Mouse (Mus musculus): ENCODE data around the gene Aoah. TPM values are rescaled to one million over a fixed set of nuclear protein-coding genes. Genes with fewer than 3 reads are reported as not detected.

The Aoah gene
- polyA plus RNA-seq, 1 experiment from 2014 or later: 0.48 TPM

- no peak overlapping the region for H3K27ac ChIP-seq (replicated peaks)
- no peak overlapping the region for H3K4me3 ChIP-seq
- H3K27me3 ChIP-seq (ENCODE audit: low read depth, poor library complexity, severe bottlenecking): no peaks in the 10 kb centered on the region
- H3K4me1 ChIP-seq: no peaks in the 10 kb centered on the region
- 57% methylated on average over 2 of the region's 2 CpGs for WGBS
- H3K36me3 ChIP-seq: no peaks in the 10 kb centered on the region
- no peaks in the 10 kb centered on the region for H3K9me3 ChIP-seq (replicated peaks)
- no peak for DNase-seq (ENCODE audit: low spot score)
Measured at GRCm38 (mm10) chr13:20820712-20821328, 26.9 kb downstream of the Aoah start.

- no peaks in the 10 kb centered on the region for H3K9me3 ChIP-seq (replicated peaks)
- H3K27me3 ChIP-seq (ENCODE audit: low read depth, poor library complexity, severe bottlenecking): no peaks in the 10 kb centered on the region
- 91% methylated on average over 2 of the region's 2 CpGs for WGBS
- no peak for DNase-seq (ENCODE audit: low spot score)
- no peaks in the 10 kb centered on the region for H3K4me1 ChIP-seq
- no peak overlapping the region for H3K27ac ChIP-seq (replicated peaks)
- H3K36me3 ChIP-seq: no peaks in the 10 kb centered on the region
- H3K4me3 ChIP-seq: no peak overlapping the region
Measured at GRCm38 (mm10) chr13:20828728-20829127, 34.8 kb downstream of the Aoah start.

GRCm38 (mm10) chr13:20829181-20829900 lies 35.4 kb downstream of the Aoah start:
- no peaks in the 10 kb centered on the region for H3K36me3 ChIP-seq
- H3K9me3 ChIP-seq (replicated peaks): no peaks in the 10 kb centered on the region
- no peak overlapping the region for H3K4me3 ChIP-seq
- H3K27ac ChIP-seq (replicated peaks): no peak overlapping the region
- no peaks in the 10 kb centered on the region for H3K27me3 ChIP-seq (ENCODE audit: low read depth, poor library complexity, severe bottlenecking)
- DNase-seq (ENCODE audit: low spot score): no peak
- 89% methylated on average over 9 of the region's 9 CpGs for WGBS
- H3K4me1 ChIP-seq: no peaks in the 10 kb centered on the region

DNA sequence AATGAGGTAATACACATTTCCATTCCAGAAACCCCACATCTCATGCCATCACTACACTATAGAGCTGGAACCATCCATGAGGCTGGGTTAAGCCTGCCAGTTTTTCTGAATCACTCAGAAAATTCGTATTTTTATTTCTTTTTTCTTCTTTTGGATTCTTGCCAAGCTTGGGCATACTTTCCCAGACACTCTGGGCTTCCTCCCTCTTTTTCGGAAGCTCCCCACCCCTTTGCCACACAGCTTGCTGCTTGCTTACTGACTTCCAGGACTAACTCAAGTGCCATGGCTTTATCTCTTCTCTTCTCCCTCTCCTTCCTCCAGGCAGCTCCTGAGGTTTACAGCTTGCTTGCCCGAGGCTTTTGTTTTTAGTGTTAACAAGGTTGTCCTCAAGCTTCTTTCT lies 62.0 kb downstream of the Aoah start:
- no peak overlapping the region for H3K4me3 ChIP-seq
- H3K36me3 ChIP-seq: no peaks in the 10 kb centered on the region
- DNase-seq (ENCODE audit: low spot score): no peak
- no peaks in the 10 kb centered on the region for H3K4me1 ChIP-seq
- no peak overlapping the region for H3K27ac ChIP-seq (replicated peaks)
- WGBS: 75% methylated on average over 3 of the region's 3 CpGs
- no peaks in the 10 kb centered on the region for H3K9me3 ChIP-seq (replicated peaks)
- H3K27me3 ChIP-seq (ENCODE audit: low read depth, poor library complexity, severe bottlenecking): no peaks in the 10 kb centered on the region

DNA sequence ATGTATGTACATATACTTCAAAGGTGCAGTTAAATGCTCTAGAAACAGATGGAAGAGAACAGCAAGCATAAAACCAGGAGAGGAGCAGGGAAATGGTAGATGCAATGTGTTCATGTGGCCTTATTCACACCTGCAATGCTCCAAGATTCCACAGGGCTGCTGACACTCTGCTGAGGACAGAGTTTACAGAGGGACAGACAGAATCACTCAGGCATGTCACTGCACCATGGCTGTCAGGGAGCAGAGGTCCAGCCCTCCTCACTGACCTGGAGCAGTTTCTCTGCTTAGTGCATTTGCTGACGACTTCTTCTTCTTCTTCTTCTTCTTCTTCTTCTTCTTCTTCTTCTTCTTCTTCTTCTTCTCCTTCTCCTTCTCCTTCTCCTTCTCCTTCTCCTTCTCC lies 105.5 kb downstream of the Aoah start:
- no peaks in the 10 kb centered on the region for H3K27me3 ChIP-seq (ENCODE audit: low read depth, poor library complexity, severe bottlenecking)
- H3K36me3 ChIP-seq: no peaks in the 10 kb centered on the region
- H3K4me3 ChIP-seq: no peak overlapping the region
- WGBS: 53% methylated on average over 1 of the region's 1 CpGs
- no peak overlapping the region for H3K27ac ChIP-seq (replicated peaks)
- no peaks in the 10 kb centered on the region for H3K9me3 ChIP-seq (replicated peaks)
- H3K4me1 ChIP-seq: no peaks in the 10 kb centered on the region
- DNase-seq (ENCODE audit: low spot score): no peak

GRCm38 (mm10) chr13:20900396-20900971 lies 106.6 kb downstream of the Aoah start:
- WGBS: 72% methylated on average over 8 of the region's 8 CpGs
- DNase-seq (ENCODE audit: low spot score): no peak
- no peaks in the 10 kb centered on the region for H3K9me3 ChIP-seq (replicated peaks)
- no peaks in the 10 kb centered on the region for H3K27me3 ChIP-seq (ENCODE audit: low read depth, poor library complexity, severe bottlenecking)
- H3K4me3 ChIP-seq: no peak overlapping the region
- H3K4me1 ChIP-seq: no peaks in the 10 kb centered on the region
- H3K27ac ChIP-seq (replicated peaks): no peak overlapping the region
- no peaks in the 10 kb centered on the region for H3K36me3 ChIP-seq

GRCm38 (mm10) chr13:20900972-20901457 lies 107.1 kb downstream of the Aoah start:
- Histone ChIP-seq H3K4me3 (no peak overlapping the region), H3K27me3 (ENCODE audit: low read depth, poor library complexity, severe bottlenecking) (no peaks in the 10 kb centered on the region), H3K36me3 (no peaks in the 10 kb centered on the region), H3K9me3 (replicated peaks) (no peaks in the 10 kb centered on the region), H3K27ac (replicated peaks) (no peak overlapping the region), H3K4me1 (no peaks in the 10 kb centered on the region)
- no peak for DNase-seq (ENCODE audit: low spot score)
- 55% methylated on average over 2 of the region's 2 CpGs for WGBS

GRCm38 (mm10) chr13:20901634-20902135 lies 107.8 kb downstream of the Aoah start:
- Histone ChIP-seq H3K4me3 (no peak overlapping the region), H3K9me3 (replicated peaks) (no peaks in the 10 kb centered on the region), H3K4me1 (no peaks in the 10 kb centered on the region), H3K36me3 (no peaks in the 10 kb centered on the region), H3K27me3 (ENCODE audit: low read depth, poor library complexity, severe bottlenecking) (no peaks in the 10 kb centered on the region), H3K27ac (replicated peaks) (no peak overlapping the region)
- WGBS: 79% methylated on average over 3 of the region's 3 CpGs
- DNase-seq (ENCODE audit: low spot score): no peak

DNA sequence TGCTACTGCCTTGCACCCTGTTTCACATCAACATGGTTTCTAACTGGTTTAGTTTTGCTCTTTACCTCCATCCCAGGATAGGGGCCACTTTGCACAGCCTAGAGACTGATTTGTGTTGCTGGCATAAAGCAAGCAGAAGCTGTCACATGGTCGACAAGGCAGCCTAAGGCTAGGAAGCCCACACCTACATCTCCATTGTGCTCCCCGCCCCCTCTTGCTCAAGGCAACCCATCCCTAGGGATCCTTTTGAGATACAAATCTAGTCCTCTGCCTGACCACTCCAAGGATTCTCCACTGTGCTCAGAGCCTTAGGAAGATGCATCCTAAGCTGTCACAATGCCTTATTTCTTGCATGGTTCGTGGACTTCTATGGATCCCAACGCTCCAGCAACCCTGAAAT lies 110.2 kb downstream of the Aoah start:
- H3K27me3 ChIP-seq (ENCODE audit: low read depth, poor library complexity, severe bottlenecking): no peaks in the 10 kb centered on the region
- no peak overlapping the region for H3K27ac ChIP-seq (replicated peaks)
- no peaks in the 10 kb centered on the region for H3K36me3 ChIP-seq
- DNase-seq (ENCODE audit: low spot score): no peak
- no peaks in the 10 kb centered on the region for H3K4me1 ChIP-seq
- no peak overlapping the region for H3K4me3 ChIP-seq
- 73% methylated on average over 4 of the region's 4 CpGs for WGBS
- no peaks in the 10 kb centered on the region for H3K9me3 ChIP-seq (replicated peaks)

DNA sequence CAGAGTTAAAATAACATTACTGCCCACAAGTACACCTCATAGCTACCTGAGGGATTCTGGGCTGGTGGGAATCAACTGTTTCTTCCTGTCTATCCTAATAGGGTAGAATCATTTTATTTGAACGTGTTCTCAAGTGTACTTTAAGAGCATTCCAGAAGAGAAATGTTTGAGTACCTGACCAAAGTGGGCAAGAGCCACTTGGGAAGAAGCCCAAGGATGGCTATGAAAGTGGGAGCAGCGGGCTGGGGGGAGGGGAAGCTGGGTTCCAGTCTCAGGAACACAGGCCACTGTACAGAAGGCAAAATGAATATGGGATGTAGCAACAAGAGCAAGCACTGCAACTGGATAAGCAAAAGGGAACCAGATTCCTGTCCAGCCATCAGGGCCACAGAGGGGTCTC lies 111.3 kb downstream of the Aoah start:
- no peaks in the 10 kb centered on the region for H3K9me3 ChIP-seq (replicated peaks)
- 79% methylated on average over 2 of the region's 2 CpGs for WGBS
- no peak overlapping the region for H3K27ac ChIP-seq (replicated peaks)
- DNase-seq (ENCODE audit: low spot score): no peak
- no peaks in the 10 kb centered on the region for H3K27me3 ChIP-seq (ENCODE audit: low read depth, poor library complexity, severe bottlenecking)
- no peaks in the 10 kb centered on the region for H3K4me1 ChIP-seq
- no peaks in the 10 kb centered on the region for H3K36me3 ChIP-seq
- no peak overlapping the region for H3K4me3 ChIP-seq

DNA sequence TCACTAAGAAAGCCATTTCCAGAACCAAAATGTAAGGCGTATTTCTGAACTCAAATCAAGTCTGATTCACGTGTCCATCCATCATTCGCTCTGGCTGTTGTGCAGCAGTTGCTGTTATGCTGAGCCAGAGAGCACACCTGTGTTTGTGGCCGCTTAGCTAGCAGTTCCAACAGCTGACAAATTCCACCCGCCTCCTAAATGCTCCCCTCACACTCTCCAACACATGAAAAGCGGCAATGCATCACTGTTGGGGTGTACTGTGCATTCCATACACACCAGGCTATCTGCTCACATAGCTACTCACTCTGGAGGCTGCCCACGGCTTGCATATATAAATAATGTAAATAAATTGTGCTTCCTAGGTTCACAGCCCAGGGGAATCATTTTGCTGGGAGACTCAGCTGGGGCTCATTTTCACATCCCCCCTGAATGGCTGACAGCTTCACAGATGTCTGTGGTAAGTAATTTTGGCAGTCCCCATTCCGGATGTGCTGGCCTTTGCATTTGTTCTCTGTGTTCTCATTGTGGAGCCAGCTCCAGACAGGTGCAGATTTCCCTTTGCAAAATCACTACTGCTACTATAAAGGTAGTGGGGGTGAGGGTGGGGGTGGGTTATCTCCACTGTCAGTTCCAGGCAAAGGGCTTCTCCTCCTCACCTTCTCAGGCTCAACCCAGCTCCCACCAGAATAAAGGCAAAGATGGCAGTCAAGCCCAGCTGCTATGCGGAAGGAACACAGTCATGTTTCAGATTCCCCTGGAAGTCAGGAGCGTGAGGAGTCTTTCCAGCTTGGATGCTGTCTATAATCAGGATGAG lies 123.0 kb downstream of the Aoah start:
- H3K9me3 ChIP-seq (replicated peaks): no peaks in the 10 kb centered on the region
- H3K36me3 ChIP-seq: no peaks in the 10 kb centered on the region
- no peak overlapping the region for H3K27ac ChIP-seq (replicated peaks)
- WGBS: 85% methylated on average over 10 of the region's 10 CpGs
- H3K4me1 ChIP-seq: no peaks in the 10 kb centered on the region
- no peak overlapping the region for H3K4me3 ChIP-seq
- DNase-seq (ENCODE audit: low spot score): no peak
- H3K27me3 ChIP-seq (ENCODE audit: low read depth, poor library complexity, severe bottlenecking): no peaks in the 10 kb centered on the region

DNA sequence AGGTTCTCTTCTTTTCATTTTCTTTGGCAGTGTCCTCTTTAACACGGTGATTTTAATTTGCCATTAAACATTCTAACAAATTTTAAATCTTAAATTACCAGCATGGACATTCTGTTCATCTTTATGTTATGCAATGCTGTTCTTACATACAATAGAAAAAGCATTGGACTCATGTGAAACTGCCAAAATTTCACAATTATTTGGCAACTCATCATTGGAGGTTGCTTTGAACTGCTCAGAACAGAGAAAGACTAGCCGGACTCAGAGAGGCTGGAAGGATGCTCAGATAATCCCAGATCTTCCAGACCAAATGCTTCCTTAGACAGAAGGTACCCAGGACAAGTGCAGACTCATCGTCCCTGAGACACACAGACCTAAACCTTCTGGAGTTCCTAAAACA lies 126.5 kb downstream of the Aoah start:
- 88% methylated on average over 3 of the region's 3 CpGs for WGBS

More for the DNA sequence above, 126.5 kb downstream of the Aoah start:
- Histone ChIP-seq H3K9me3 (replicated peaks) (no peaks in the 10 kb centered on the region), H3K27ac (replicated peaks) (no peak overlapping the region), H3K36me3 (no peaks in the 10 kb centered on the region), H3K27me3 (ENCODE audit: low read depth, poor library complexity, severe bottlenecking) (no peaks in the 10 kb centered on the region), H3K4me1 (no peaks in the 10 kb centered on the region), H3K4me3 (no peak overlapping the region)
- DNase-seq (ENCODE audit: low spot score): no peak
